Mouse (Mus musculus) heart, postnatal 14 days (tissue): ENCODE measurements around the gene Gm17361. TPM values are rescaled to one million over a fixed set of nuclear protein-coding genes. Genes with fewer than 3 reads are reported as not detected.
"Not testable (repeated sequence)": the region's sequence is repeated elsewhere in the genome, so short reads cannot be mapped to it uniquely, and the experiment has no call there.

Source experiments
- DNase-seq, 2 experiments: peaks; one replicate each; pipeline ENCODE4 v3.0.0; 2021 to 2022
- intact Hi-C: fragments of 180-260 bp; cut with DNase I; formaldehyde crosslinking; loops from one replicate; pipeline ENCODE4 v1.15.1; 2025
- long read RNA-seq, 2 experiments: library from polyadenylated mRNA; stranded (forward); transcript quantifications; one replicate each; pipeline ENCODE4 v2.0.0; 2021
- total RNA-seq, 2 experiments: library from RNA; stranded (reverse); gene quantifications; 2 replicates each; pipeline ENCODE4 v1.2.3; 2021

Gene Gm17361
- total RNA-seq, result not detected
- long read RNA-seq, experiment 1, result 0 reads
- long read RNA-seq, experiment 2, result 0 reads

- DNase-seq, intact Hi-C loops: not testable (repeated sequence)
Observed at GRCm38 (mm10) chrX:125003863-125004262, at the start of gene Gm17361. Gene Gm17361 (plus strand): TSS chrX:125004163.
